Mouse (Mus musculus): ENCODE measurements around the gene Abcg8. TPM values are rescaled to one million over a fixed set of nuclear protein-coding genes. Genes with fewer than 3 reads are reported as not detected.

Gene Abcg8
- polyA plus RNA-seq, 1 experiment = 0.05 TPM

DNA sequence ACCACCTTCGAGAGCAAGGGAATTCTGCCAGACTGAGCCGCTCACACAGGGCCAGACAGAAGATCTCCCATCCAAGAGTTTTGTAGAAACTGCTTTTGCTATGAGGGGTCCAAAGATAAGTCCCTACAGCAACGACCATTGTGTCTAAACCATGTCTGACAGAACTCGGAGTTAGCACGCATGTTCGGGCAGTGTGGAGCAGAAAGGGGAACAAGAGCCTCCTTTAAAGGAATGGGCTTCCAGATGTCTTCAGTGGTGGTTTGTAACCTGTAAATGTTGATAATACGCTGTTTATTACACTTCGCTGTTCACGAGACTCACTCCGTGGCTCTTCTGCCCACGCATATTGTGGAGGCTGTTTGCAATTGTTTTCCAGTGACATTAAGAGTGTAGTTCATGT, 1.5 kb downstream of the Abcg8 start:
- TF ChIP-seq USF1 (IDR thresholded peaks at IDR 0.05; ENCODE audit: low read depth) (no peak), SRF (IDR thresholded peaks at IDR 0.05; ENCODE audit: control insufficient read depth, insufficient read length, low read depth) (no peak), TCF12 (IDR thresholded peaks at IDR 0.05; ENCODE audit: insufficient read depth, poor library complexity, severe bottlenecking) (no peak), TCF3 (IDR thresholded peaks at IDR 0.05; ENCODE audit: insufficient read length, low read depth) (no peak), MYOD1 (IDR thresholded peaks at IDR 0.05; ENCODE audit: control insufficient read depth in 1 of 3, insufficient read length in 2 of 3, low read depth in 2 of 3) (no peak)

DNA sequence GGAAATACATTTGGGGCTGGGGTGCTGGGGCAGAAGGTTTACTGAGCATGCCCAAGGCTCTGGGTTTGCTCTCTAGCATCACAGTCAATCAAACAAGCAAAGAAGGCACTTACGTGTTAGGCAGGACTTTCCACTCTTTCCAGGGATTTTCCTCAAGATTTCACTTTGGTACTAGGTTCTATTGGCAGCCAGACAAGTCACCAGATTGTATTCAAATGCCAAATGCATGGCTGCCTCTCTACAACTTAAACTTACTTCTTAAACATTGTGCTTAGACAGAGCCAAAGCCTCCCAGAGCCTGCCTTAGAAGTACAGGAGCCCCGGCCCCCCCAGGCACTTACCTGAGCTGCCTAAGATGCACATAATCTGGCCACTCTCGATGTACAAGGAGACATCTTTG, 5.6 kb downstream of the Abcg8 start:
- Histone ChIP-seq H3K36me3 (ENCODE audit: control insufficient read depth, insufficient read depth) (no peaks in the 10 kb centered on the region), H3K27me3 (ENCODE audit: control insufficient read depth, insufficient read depth, insufficient read length) (no peaks in the 10 kb centered on the region), H3K4me2 (ENCODE audit: low read depth) (no peak overlapping the region), H3K4me3 (no peak overlapping the region), H3K79me2 (ENCODE audit: control insufficient read depth, insufficient read depth) (no peaks in the 10 kb centered on the region), H3ac (ENCODE audit: control insufficient read depth, insufficient read length) (no peak overlapping the region)
- TF ChIP-seq E2F4 (IDR thresholded peaks at IDR 0.05; ENCODE audit: insufficient read depth) = no peak
- no peak for TF ChIP-seq POLR2A (IDR thresholded peaks at IDR 0.05; ENCODE audit: insufficient read length, low read depth)
- TF ChIP-seq CEBPB (IDR thresholded peaks at IDR 0.05; ENCODE audit: insufficient read depth, poor library complexity, severe bottlenecking) = no peak
- no peak for TF ChIP-seq TCF12 (IDR thresholded peaks at IDR 0.05; ENCODE audit: insufficient read depth, poor library complexity, severe bottlenecking)
- TF ChIP-seq MAX (IDR thresholded peaks at IDR 0.05; ENCODE audit: low read depth) = no peak
- no peak for TF ChIP-seq POLR2AphosphoS2 (IDR thresholded peaks at IDR 0.05; ENCODE audit: insufficient read length, low read depth)
- no peak for TF ChIP-seq TCF3 (IDR thresholded peaks at IDR 0.05; ENCODE audit: insufficient read length, low read depth)
- no peak for TF ChIP-seq MYOD1 (IDR thresholded peaks at IDR 0.05; ENCODE audit: control insufficient read depth in 1 of 3, insufficient read length in 2 of 3, low read depth in 2 of 3)
- no peak for TF ChIP-seq REST (IDR thresholded peaks at IDR 0.05; ENCODE audit: insufficient read depth, insufficient read length)
- TF ChIP-seq USF1 (IDR thresholded peaks at IDR 0.05; ENCODE audit: low read depth) = no peak
- TF ChIP-seq MYOG (IDR thresholded peaks at IDR 0.05; ENCODE audit: control insufficient read depth in 1 of 3, insufficient read depth in 1 of 3, insufficient read length in 2 of 3, low read depth in 2 of 3) = no peak
- no peak for TF ChIP-seq SRF (IDR thresholded peaks at IDR 0.05; ENCODE audit: control insufficient read depth, insufficient read length, low read depth)

More for the DNA sequence above, 1.5 kb downstream of the Abcg8 start:
- H3ac ChIP-seq (ENCODE audit: control insufficient read depth, insufficient read length) = no peak overlapping the region
- H3K27me3 ChIP-seq (ENCODE audit: control insufficient read depth, insufficient read depth, insufficient read length) = peaks cover 11% of the 10 kb centered on the region
- no peak overlapping the region for H3K4me3 ChIP-seq
- no peaks in the 10 kb centered on the region for H3K79me2 ChIP-seq (ENCODE audit: control insufficient read depth, insufficient read depth)
- H3K36me3 ChIP-seq (ENCODE audit: control insufficient read depth, insufficient read depth) = no peaks in the 10 kb centered on the region
- H3K4me2 ChIP-seq (ENCODE audit: low read depth) = no peak overlapping the region

DNA sequence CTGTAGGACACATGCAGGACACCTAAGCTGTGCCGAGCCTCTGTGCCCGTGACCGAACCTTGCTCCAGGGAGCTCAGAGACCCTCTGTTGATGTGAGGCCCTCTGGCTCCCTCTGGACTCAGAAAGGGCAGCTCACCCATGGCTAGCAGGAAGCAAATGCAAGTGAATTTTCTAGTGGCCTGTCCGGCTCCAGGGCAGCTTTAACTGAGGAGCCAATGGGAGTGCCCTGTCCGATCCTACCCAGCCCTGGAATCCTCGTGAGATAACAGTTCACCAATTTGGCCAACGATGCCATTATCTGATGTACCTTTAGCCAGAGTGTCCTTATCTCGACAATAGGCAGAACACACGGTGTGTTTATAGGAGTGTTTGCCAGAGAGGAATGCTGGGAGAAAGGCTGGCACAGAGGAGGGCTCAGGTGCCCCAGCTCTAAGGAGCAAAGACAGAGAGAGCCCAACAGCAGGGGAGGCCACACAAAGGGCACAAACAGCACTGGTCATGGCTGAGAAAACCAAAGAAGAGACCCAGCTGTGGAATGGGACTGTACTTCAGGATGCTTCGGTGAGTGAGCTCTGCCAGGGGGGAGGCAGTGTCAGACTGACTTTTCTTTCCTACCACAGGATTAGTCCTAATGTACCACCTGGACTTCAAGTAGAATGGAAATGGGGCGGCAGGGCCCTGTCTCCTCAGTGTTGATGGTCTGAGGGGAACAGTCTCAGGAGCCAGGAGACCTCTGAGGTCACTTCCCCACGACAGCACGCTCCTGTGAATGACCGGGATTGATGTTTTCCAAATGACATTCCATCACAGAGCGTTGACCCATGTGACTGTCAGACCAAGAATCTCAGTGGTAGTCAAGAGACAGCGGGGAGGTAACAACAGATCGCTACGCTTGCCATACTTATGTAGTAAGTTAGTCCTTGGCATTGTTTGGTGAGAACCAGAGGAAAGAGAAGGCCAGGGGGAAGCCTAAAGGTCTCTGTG, 6.9 kb downstream of the Abcg8 start, which contains the start of gene Abcg5:
Gene Abcg5, minus strand, starts transcription at position 278 of the 984 bp plus-strand sequence.
- no peaks in the 10 kb centered on the region for H3K27me3 ChIP-seq (ENCODE audit: control insufficient read depth, insufficient read depth, insufficient read length)
- no peaks in the 10 kb centered on the region for H3K36me3 ChIP-seq (ENCODE audit: control insufficient read depth, insufficient read depth)
- H3K4me3 ChIP-seq = no peak within 1 kb of the TSS
- TF ChIP-seq POLR2AphosphoS2 (IDR thresholded peaks at IDR 0.05; ENCODE audit: insufficient read length, low read depth) = no peak
- TF ChIP-seq REST (IDR thresholded peaks at IDR 0.05; ENCODE audit: insufficient read depth, insufficient read length) = no peak
- TF ChIP-seq MAX (IDR thresholded peaks at IDR 0.05; ENCODE audit: low read depth) = no peak
- no peak for TF ChIP-seq MYOG (IDR thresholded peaks at IDR 0.05; ENCODE audit: control insufficient read depth in 1 of 3, insufficient read depth in 1 of 3, insufficient read length in 2 of 3, low read depth in 2 of 3)
- no peaks in the 10 kb centered on the region for H3K79me2 ChIP-seq (ENCODE audit: control insufficient read depth, insufficient read depth)
- H3ac ChIP-seq (ENCODE audit: control insufficient read depth, insufficient read length) = no peak within 1 kb of the TSS
- H3K4me2 ChIP-seq (ENCODE audit: low read depth) = no peak within 1 kb of the TSS

DNA sequence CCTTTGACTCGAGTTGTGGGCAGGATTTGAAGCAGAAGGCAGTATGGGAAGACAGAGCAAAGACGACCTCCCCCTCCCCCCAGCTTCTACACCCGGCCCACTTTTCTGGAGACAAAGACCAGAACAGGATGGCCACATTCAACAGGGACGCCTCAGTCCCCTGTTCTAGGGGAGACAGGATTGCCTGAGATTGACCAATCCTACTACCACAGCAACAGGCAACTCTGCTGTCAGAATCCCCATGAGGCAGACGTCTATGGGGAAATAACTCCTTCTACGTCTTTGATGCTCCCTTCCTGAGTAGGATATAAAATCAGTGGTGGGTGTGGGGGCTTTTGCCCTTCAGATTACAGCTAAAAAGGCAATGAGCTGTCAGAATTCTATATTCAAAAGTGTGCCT, 8.2 kb downstream of the Abcg8 start:
- Histone ChIP-seq H3ac (ENCODE audit: control insufficient read depth, insufficient read length) (no peak overlapping the region), H3K27me3 (ENCODE audit: control insufficient read depth, insufficient read depth, insufficient read length) (no peaks in the 10 kb centered on the region), H3K79me2 (ENCODE audit: control insufficient read depth, insufficient read depth) (no peaks in the 10 kb centered on the region), H3K4me2 (ENCODE audit: low read depth) (no peak overlapping the region), H3K36me3 (ENCODE audit: control insufficient read depth, insufficient read depth) (no peaks in the 10 kb centered on the region), H3K4me3 (no peak overlapping the region)
- no peak for TF ChIP-seq TCF12 (IDR thresholded peaks at IDR 0.05; ENCODE audit: insufficient read depth, poor library complexity, severe bottlenecking)
- no peak for TF ChIP-seq POLR2AphosphoS2 (IDR thresholded peaks at IDR 0.05; ENCODE audit: insufficient read length, low read depth)
- TF ChIP-seq REST (IDR thresholded peaks at IDR 0.05; ENCODE audit: insufficient read depth, insufficient read length) = no peak
- no peak for TF ChIP-seq E2F4 (IDR thresholded peaks at IDR 0.05; ENCODE audit: insufficient read depth)
- no peak for TF ChIP-seq CEBPB (IDR thresholded peaks at IDR 0.05; ENCODE audit: insufficient read depth, poor library complexity, severe bottlenecking)
- TF ChIP-seq SRF (IDR thresholded peaks at IDR 0.05; ENCODE audit: control insufficient read depth, insufficient read length, low read depth) = no peak
- TF ChIP-seq MYOD1 (IDR thresholded peaks at IDR 0.05; ENCODE audit: control insufficient read depth in 1 of 3, insufficient read length in 2 of 3, low read depth in 2 of 3) = no peak
- no peak for TF ChIP-seq TCF3 (IDR thresholded peaks at IDR 0.05; ENCODE audit: insufficient read length, low read depth)
- no peak for TF ChIP-seq POLR2A (IDR thresholded peaks at IDR 0.05; ENCODE audit: insufficient read length, low read depth)
- no peak for TF ChIP-seq MYOG (IDR thresholded peaks at IDR 0.05; ENCODE audit: control insufficient read depth in 1 of 3, insufficient read depth in 1 of 3, insufficient read length in 2 of 3, low read depth in 2 of 3)
- TF ChIP-seq USF1 (IDR thresholded peaks at IDR 0.05; ENCODE audit: low read depth) = no peak
- no peak for TF ChIP-seq MAX (IDR thresholded peaks at IDR 0.05; ENCODE audit: low read depth)

Data from myocyte (in vitro differentiated cells).